Mouse (Mus musculus): ENCODE measurements around the gene C130026I21Rik. TPM values are rescaled to one million over a fixed set of nuclear protein-coding genes. Genes with fewer than 3 reads are reported as not detected.
"Not testable (repeated sequence)": the region's sequence is repeated elsewhere in the genome, so short reads cannot be mapped to it uniquely, and the experiment has no call there.

C130026I21Rik gene
- total RNA-seq (2021) (1 to 10 TPM; 1.2 to 1.7 TPM), polyA plus RNA-seq (2012; rRNA removed) (0.19 TPM in 1 of 2 replicates, not detected in the other)
- long read RNA-seq, partial matches to known transcripts: 0 of 1 reads
- long read RNA-seq, other reads (novel, unspliced or antisense): 1 of 1 reads

DNA sequence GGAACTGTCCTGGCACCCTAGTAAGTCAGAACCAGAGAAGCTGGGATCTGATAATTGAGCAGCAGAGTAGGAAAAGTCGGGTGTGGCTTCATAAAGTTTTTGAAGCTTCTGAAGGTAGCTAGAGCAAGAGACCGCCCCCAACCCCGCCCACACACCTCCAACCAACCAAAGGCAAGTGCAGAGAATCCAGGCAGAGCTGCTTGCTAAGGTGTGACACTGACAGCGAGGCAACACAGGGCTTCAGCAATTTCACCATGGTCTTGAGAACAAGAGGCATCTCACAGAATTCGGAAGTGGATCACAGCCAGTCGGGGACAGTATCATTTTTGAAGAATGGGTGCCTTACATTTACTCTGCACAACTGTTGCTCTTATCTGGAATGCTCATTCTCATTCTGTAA is at the start of gene C130026I21Rik:
TSS of gene C130026I21Rik (minus strand) at position 101 of the 400 bp plus-strand sequence.
- DNase-seq: not testable (repeated sequence)

DNA sequence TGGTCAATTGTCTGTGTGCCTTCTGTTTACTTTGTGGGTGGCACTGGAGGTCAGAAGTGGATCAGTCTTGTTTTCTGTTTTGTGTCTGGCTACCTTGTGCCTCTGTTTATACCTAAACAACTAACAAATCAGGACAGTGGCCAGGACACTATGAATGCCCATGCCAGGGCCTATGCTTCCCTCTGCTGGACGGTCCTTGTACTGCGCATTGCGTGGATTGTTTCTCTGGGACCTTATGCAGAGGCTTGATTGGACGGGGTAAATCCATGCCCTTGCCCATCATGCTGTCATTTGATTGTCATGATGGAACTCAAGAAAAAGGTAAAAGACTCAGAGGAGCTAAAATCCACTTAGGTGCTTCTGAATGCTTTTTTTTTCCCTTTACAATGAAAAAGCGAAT is 16.7 kb upstream of the C130026I21Rik start:
- peak; percentile 10 for DNase-seq

DNA sequence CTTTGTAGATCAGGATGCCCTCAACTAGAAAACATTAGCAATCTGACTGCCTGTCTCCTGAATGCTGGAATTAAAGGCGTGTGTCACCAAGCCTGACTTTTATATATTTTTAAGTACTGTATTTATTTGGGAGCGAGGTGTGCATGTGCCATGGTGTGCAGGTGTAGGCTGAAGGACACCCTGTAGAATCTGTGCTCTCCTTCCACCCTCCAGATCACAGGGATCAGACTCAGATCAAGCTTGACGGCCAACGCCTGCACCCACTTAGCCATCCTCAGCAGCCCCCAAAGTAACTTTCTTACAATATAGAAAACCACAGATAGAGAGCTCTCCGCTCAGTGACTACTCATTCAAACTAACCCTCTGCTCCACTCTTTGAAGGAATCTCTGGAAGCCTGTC is 6.1 kb upstream of the C130026I21Rik start:
- DNase-seq: not testable (repeated sequence)

DNA sequence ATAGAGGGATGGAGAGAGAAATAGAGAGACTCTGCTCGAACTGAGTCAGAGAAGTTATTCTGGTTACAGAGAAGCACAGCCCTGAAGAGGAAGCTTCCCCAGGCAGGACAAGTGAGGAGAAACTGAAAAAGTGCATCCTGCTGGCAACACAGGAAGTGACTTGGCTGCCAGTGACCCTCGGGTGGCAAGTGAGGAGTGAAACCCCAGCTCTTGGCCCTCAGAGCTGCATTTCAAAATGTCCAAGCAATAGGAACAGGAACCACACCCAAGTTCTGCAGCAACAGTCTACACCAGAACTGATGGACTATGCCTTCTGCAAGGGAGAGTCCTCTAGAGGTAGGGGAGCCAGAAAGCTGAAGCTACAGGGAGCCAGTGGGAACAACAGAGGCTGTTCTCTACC is 11.7 kb downstream of the C130026I21Rik start:
- not testable (repeated sequence) for DNase-seq

DNA sequence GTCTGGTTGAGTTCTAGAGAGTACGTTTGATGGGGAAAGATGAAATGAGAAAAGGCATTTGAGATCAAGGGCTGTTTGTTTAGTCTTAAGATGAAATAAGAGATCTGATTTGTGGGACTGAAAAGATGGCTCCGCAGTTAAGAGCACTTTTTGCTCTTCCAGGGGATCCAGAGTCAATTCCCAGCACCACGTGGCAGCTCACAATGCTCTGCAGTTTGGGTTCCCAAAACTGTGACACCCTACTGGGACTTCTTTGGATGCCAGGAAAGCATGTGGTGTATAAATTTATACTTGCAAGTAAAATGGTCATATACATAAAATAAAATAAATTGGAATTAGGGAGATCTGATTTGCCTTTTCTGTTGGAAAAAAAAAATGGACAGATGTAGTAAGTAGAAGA is 15.1 kb downstream of the C130026I21Rik start:
- DNase-seq: not testable (repeated sequence)

DNA sequence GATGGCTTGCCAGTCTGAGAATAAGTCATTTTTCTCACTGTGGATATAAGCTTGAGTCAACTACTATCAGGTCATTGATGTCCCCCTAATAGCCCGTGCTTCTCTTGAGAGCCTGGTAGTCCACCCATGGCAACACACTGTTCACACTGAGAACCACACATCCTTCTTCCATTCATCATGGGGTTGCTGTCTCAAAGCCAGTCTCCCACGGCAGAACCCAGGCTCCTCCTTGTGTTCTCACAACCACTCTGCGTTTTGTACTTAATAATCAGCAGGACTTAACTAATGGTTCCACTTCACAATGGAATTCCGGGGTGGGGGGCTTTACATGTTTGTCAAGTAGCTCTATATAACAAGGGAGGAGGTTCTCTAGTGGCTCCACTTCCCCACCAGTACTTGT is 19.2 kb downstream of the C130026I21Rik start:
- DNase-seq: not testable (repeated sequence)

DNA sequence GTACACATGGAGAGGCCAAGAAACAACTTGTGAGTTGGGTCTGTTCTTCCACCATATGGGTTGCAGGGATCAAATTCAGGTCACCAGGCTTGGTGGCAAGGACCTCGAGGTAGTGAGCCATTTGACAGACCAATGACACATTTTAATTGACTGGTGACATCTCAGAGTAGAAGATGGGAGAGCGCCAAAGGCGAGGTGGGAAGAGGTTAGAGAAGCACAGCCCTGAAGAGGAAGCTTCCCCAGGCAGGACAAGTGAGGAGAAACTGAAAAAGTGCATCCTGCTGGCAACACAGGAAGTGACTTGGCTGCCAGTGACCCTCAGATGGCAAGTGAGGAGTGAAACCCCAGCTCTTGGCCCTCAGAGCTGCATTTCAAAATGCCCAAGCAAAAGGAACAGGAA is 21.4 kb downstream of the C130026I21Rik start:
- DNase-seq: not testable (repeated sequence)

DNA sequence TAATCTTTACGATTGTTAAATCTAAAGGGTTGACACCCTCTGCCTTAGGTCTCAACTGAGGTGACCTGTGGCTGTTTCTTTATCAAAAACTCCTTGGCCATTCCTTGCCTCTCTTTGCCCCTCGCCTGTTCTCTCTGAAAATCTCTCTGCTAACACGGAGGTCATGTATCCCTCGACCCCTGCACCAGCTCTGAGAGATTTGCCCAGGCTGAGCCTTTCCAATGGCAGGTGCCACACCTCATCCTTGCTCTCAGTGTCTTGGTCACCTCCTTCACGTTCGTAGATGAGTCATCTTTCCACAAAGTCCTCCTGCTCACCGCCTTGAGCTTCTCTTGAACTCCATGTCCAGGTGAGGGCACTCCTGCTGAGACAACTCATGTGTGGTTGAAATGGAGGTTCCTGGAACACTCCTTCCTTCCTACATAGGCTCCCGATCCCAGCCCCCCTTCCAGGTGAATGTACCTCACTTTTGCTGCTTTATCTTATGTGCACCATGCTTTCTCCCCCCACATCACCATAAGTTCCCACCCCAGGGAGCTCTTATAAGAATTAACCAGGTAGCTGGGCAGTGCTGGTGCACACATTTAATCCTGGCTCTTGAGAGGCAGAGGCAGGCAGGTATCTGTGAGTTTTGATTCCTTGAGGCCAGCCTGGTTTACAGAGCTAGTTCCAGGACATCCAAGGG is 23.4 kb downstream of the C130026I21Rik start:
- not testable (repeated sequence) for DNase-seq

DNA sequence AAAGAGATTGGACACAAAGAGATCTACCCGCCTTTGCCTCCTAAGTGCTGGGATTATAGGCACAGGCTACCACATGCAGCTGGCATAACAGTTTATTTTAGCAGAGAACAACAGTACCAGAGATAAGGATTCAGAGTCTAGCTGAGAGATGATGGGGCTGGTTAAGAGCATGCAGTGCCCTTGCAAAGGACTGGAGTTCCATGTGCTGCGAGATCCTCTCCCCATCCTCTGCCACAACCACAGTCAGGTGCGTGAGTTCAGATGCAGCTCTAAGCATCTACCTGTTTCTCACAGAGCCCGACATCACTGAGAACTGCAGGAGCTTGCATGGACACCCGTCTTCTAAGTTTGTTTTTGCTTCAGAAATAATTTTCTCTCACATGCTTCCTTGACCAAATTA is 24.1 kb downstream of the C130026I21Rik start:
- not testable (repeated sequence) for DNase-seq

DNA sequence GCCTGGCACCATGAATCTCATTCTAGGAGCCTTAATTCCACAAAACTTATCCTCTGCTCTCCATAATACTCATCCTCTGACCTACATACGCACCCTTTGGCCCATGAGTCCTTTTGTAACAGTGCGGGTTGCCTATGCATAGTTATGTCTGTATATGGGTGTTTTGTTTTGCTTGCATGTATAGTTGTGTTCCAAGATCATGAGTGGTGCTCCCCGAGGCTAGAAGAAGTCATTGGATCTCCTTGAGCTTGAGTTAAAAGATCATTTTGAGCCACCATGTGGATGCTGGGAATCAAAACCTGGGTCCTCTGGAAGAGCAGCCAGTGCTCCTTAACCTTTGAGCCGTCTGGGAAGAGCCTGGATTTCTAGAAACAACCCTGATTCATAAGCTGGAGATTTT is 25.4 kb downstream of the C130026I21Rik start:
- DNase-seq: not testable (repeated sequence)

DNA sequence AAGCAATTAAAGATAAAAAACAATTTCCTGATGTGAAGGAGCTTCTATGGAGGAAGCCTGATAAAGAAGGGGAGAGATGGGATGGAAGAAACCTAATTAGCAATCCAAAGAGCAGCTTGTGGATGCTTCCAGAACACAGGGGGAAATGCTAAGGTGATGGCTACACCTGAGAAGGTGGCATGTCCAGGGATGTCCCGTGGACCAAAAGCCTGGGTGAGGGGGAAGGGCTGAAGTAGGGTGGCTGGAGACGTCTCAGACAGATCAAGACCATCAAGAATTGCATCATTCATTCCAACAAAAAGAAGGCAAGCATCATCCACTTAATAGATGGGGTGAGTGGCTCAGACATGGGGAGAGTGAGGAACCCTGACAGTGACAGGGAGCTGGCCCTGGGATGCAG is 27.3 kb downstream of the C130026I21Rik start:
- not testable (repeated sequence) for DNase-seq

DNA sequence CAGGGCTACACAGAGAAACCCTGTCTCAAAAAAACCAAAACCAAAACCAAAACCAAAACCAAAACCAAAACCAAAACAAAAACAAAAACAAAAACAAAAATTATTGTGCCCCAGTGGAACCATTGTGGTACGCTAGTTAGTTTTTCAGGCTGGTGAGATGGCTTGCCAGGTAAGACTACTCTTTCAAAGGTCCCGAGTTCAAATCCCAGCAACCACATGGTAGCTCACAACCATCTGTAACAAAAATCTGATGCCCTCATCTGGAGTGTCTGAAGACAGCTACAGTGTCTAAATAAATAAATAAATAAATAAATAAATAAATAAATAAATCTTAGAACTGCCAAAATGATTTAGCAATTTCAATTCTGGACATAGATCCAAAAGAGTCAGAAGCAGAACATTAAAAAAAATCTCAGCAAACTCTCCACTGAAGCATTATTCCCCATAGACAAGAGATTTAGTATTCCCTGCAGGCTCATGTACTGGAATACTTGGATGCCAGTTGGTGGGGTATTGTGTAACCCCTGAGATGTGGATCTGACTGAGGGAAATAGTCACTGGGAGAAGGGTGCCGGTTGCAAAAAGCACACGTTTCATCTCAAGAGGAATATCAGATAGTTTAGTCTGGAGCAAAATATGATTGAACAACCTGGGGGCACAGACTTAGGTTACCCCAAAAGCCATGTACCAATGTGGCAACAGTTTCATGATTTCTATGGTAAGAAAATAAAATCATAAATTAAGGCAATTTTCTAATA is 31.2 kb downstream of the C130026I21Rik start:
- DNase-seq: not testable (repeated sequence)

DNA sequence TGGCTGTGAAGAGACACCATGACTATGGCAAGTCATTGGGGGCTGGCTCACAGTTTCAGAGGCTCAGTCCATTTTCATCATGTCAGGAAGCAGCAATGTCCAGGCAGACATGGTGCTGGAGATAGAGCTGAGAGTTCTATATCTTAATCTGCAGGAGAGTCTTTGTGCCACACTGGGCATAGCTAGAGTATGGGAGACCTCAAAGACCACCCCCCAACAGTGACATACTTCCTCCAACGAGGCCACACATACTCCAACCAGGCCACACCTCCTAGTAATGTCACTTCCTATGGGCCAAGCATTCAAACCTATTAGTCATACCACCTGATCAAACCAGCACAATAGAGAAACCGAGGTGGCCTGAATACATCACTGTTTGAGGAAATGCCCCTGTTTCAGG is 63.8 kb downstream of the C130026I21Rik start:
- DNase-seq: not testable (repeated sequence)

DNA sequence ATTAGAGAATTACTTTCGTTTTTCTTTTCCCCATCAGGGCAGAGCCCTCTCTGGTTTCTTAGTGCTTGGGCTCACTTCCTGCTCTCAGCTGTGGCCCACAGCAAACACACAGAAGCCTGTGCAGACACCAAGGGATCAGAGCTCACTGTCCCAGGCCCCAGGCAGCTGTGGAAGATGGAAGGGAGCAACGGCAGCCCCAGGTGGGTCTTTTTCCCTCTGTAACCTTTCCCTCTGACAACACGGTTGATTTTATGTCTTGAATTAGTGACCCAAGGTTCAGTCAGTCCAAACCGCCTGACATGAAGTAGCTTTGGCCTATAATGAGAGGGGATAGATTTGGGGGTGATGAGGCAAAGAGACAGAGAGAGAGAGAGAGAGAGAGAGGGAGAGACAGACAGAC is 70.8 kb downstream of the C130026I21Rik start:
- DNase-seq: not testable (repeated sequence)

DNA sequence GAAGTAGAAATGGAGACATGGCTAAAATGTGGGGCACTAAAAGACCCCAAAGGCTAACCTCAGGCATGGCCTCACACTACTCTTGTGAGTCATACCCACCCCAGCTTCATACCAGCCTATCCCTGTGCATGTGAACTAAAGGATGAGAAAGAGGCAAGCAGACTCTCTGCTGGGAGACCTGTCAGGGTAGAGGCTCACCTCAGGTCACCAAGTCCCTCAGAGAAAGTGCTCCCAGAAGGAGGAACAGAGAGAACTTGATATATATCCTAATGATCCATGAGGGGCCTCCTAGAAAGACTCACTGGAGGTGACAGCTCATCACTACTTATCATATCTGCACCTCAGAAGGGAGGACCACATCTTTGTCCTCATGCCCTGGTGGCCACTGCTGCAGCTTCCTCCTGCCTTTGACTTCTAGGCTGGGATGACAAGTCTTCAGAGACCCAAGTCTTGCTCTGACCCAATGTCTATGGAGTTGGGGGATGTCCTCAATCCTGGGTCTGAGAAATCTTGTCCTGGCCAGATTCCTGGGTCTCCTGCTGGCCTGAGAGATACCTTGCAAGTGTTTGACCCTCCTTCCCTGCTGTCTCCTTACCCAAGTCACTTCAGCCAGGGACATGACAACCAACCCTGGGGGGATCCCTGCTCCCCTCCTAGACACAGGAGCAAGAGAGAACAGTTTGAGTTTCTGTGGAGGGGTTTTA is 71.6 kb downstream of the C130026I21Rik start:
- DNase-seq: not testable (repeated sequence)

DNA sequence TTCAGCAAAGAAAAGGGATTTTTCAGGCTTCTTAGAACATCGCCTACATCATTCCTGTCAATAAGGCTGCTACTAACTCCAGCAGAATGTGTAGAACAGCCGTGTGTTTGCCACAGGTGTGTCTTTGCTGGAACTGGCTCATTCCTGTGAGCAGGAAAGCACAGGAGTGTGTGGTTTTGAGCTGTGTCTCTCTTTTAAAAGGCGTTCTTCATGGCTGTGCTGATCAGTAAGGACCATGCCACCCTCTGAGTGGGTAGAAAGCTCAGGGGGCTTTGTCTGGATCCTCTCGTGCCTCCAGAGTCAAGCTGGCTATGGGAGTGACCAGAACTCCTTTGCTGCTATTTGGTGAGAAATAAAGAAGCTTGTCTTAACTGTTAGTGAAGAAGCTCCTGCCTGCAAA is 73.6 kb downstream of the C130026I21Rik start:
- not testable (repeated sequence) for DNase-seq

DNA sequence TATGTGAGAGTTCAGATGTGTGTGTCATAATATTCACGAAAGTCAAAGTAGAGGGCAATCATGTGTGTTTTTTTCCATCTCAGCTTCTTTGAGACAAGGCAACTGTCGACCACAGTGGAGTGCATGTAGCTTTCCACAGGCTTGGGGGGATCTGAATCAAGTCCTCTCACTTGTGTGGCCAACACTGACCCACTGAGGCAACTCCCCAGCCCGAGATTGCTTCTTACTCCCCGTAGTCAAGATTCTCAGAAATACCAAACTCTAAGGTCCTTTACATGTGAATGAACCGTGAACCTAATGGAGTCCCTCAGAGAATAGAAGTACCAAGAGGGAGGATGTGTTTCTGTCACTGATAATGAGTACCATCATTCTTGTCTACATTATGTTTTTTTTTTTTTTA is 76.6 kb downstream of the C130026I21Rik start:
- not testable (repeated sequence) for DNase-seq

DNA sequence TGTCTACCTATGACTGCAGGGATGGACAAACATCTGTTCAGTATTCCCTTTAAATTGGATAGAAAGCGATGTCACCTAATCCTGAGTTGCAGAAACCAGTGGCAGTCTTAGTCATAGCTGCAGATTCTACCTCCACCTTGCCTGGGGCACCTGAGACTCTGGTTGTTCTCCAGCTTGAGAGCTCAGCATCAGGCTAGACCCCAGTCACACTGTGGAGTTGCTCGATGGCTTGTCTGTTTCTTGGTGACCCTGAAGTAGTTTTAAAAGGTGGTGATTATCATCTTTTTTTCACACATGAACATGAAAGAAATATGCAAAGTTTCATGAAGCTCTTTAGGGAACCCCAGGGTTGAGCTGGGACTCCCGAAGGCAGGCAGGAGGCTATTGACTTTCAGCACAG is 88.4 kb downstream of the C130026I21Rik start:
- DNase-seq: not testable (repeated sequence)

DNA sequence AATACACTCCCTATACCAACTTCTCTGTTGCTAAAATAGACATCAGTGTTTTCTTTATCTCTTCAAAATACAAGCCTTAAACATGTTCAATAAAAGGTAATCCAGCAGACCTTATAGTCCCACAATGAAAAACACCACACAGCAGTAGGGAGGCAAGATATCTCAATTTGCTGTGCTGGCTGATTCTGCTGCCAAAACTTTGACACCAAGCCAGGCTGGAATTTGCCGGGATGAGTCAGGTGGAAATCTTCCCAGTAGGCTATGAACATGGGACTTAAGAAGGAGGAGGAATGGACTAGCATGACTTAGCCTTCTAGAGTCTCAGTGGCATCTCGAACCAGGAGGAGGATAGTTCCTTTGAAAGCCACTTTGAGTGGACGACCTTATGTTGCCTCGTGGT is 91.4 kb downstream of the C130026I21Rik start:
- not testable (repeated sequence) for DNase-seq

DNA sequence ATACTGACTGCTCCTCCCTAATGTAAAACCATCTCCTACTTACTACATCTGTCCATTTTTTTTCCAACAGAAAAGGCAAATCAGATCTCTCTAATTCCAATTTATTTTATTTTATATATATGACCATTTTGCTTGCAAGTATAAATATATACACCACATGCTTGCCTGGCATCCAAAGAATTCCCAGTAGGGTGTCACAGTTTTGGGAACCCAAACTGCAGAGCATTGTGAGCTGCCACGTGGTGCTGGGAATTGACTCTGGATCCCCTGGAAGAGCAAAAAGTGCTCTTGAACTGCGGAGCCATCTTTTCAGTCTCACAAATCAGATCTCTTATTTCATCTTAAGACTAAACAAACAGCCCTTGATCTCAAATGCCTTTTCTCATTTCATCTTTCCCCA is 107.5 kb downstream of the C130026I21Rik start:
- DNase-seq: not testable (repeated sequence)

DNA sequence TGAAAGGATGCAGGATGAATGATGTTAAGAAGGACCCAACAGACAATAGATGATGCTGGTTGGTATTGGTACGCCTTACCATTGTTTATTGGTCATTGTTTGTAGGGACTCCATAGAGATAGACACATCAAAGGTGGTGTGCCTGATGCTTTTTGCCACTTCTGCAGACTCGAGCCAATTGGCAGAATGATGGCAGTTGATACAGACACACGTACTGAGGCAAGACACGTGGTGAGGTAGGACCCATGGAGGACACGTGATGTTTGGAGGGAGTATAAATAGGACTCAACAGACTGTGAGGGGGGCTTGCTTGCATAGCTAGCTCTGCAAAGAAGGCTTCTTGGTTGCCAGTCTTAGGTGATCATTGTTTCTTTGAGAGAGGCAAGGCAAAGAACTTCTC is 115.2 kb downstream of the C130026I21Rik start:
- DNase-seq: not testable (repeated sequence)

DNA sequence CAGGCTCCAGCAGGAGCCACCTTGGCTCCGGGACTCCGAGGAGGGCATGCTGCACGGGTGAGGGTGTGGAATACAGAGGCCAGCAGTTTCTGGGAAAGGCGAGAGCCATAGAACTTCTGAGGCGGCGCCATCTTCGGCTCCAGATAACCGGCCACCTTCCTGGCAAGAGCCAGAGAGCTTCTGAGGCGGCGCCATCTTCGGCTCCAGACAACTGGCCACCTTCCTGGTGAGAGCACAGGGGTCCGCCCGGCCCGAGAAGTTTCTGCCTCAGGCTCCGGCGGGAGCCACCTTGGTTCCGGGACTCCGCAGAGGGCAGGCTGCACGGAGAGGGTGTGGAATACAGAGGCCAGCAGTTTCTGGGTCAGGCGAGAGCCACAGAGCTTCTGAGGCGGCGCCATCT is 136.7 kb downstream of the C130026I21Rik start:
- DNase-seq: not testable (repeated sequence)

All from adrenal gland, adult 2 months (tissue).